Comparison of ENCODE assay signal across 23 mouse cellular contexts in genomic region chr12:51108044-51108443, GRCm38 (mm10).
DNase-seq lines count a peak whose midpoint lies in the region; ATAC-seq and TF ChIP-seq lines count a peak whose summit lies in the region.
"Had no signal": no experiment of that assay in that cellular context is flagged by ENCODE, and none has a peak within 500 bp of the region (broad histone marks: within the 10 kb centered on the region; RNA-seq: fewer than 3 reads in every experiment).

No protein-coding gene starts in this region.

- no peaks in the 10 kb centered on the region for H3K36me3 ChIP-seq in limb, embryonic 14.5 days (ENCODE audit: control insufficient read depth, insufficient read depth, low read length)
- no peaks in the 10 kb centered on the region for H3K36me3 ChIP-seq in limb, embryonic 10.5 days
- no peaks in the 10 kb centered on the region for H3K36me3 ChIP-seq in forebrain, embryonic 16.5 days (ENCODE audit: control insufficient read depth, insufficient read depth)
- H3K36me3 ChIP-seq: hindbrain, embryonic 15.5 days; intestine, embryonic 15.5 days; limb, embryonic 15.5 days; liver, embryonic 15.5 days had no signal

- H3K9ac ChIP-seq in limb, embryonic 14.5 days (ENCODE audit: low read depth, low read length, severe bottlenecking), result no peak overlapping the region
- H3K9ac ChIP-seq in forebrain, embryonic 16.5 days (replicated peaks; ENCODE audit: low read depth, low read length), result no peak overlapping the region
- H3K9ac ChIP-seq: hindbrain, embryonic 15.5 days; intestine, embryonic 15.5 days; limb, embryonic 15.5 days; liver, embryonic 15.5 days had no signal

- H3K9me3 ChIP-seq in limb, embryonic 14.5 days (ENCODE audit: control insufficient read depth, low read length), result no peaks in the 10 kb centered on the region
- H3K9me3 ChIP-seq in limb, embryonic 10.5 days (replicated peaks), result no peaks in the 10 kb centered on the region
- no peaks in the 10 kb centered on the region for H3K9me3 ChIP-seq in forebrain, embryonic 16.5 days (ENCODE audit: control insufficient read depth, low read length)
- H3K9me3 ChIP-seq: hindbrain, embryonic 15.5 days; intestine, embryonic 15.5 days; limb, embryonic 15.5 days; liver, embryonic 15.5 days had no signal

- ATAC-seq in frontal cortex, adult (ENCODE audit: low TSS enrichment), result peak; percentile 95
- no peak for ATAC-seq in limb, embryonic 14.5 days (ENCODE audit: low FRiP score, low read depth)
- ATAC-seq in forebrain, embryonic 16.5 days, result peak; percentile 85
- ATAC-seq: intestine, embryonic 15.5 days had no signal

- TF ChIP-seq POLR2A in limb, embryonic 14.5 days (IDR thresholded peaks at IDR 0.05; ENCODE audit: borderline replicate concordance, extremely low read depth, insufficient read depth, insufficient read length), result no peak

- no peak overlapping the region for H3K4me3 ChIP-seq in limb, embryonic 14.5 days (replicated peaks; ENCODE audit: low read length)
- H3K4me3 ChIP-seq in limb, embryonic 10.5 days, result no peak overlapping the region
- H3K4me3 ChIP-seq in forebrain, embryonic 16.5 days (replicated peaks; ENCODE audit: low read length), result no peak overlapping the region
- H3K4me3 ChIP-seq: heart, adult 2 months; hindbrain, embryonic 15.5 days; intestine, embryonic 15.5 days; limb, embryonic 15.5 days; liver, embryonic 15.5 days had no signal

- H3K4me2 ChIP-seq in limb, embryonic 14.5 days (replicated peaks; ENCODE audit: low read depth, low read length, severe bottlenecking), result no peak overlapping the region
- no peak overlapping the region for H3K4me2 ChIP-seq in forebrain, embryonic 16.5 days (ENCODE audit: low read length)
- H3K4me2 ChIP-seq: hindbrain, embryonic 15.5 days; intestine, embryonic 15.5 days; limb, embryonic 15.5 days; liver, embryonic 15.5 days; midbrain, embryonic 11.5 days had no signal

- H3K27ac ChIP-seq in limb, embryonic 14.5 days (replicated peaks; ENCODE audit: low read depth, low read length), result no peak overlapping the region
- no peak overlapping the region for H3K27ac ChIP-seq in limb, embryonic 10.5 days
- 0 out of 2 replicates have a peak overlapping the region, but pooled peaks have one; percentile 6 for H3K27ac ChIP-seq in forebrain, embryonic 16.5 days (ENCODE audit: low read length)
- H3K27ac ChIP-seq: heart, adult 2 months; hindbrain, embryonic 15.5 days; intestine, embryonic 15.5 days; limb, embryonic 15.5 days; liver, embryonic 15.5 days had no signal

- no peaks in the 10 kb centered on the region for H3K27me3 ChIP-seq in limb, embryonic 14.5 days (ENCODE audit: control insufficient read depth, insufficient read depth, low read length)
- H3K27me3 ChIP-seq in limb, embryonic 10.5 days (ENCODE audit: low read depth, poor library complexity, severe bottlenecking), result no peaks in the 10 kb centered on the region
- no peaks in the 10 kb centered on the region for H3K27me3 ChIP-seq in forebrain, embryonic 16.5 days (replicated peaks; ENCODE audit: control insufficient read depth, insufficient read depth, low read length)
- H3K27me3 ChIP-seq: hindbrain, embryonic 15.5 days; intestine, embryonic 15.5 days; limb, embryonic 15.5 days; liver, embryonic 15.5 days had no signal

- WGBS in limb, embryonic 14.5 days, result 85% methylated on average over 5 of the region's 5 CpGs
- WGBS in limb, embryonic 10.5 days, result 93% methylated on average over 5 of the region's 5 CpGs
- WGBS in forebrain, embryonic 16.5 days, result 64% methylated on average over 5 of the region's 5 CpGs

- H3K4me1 ChIP-seq in limb, embryonic 14.5 days (ENCODE audit: control insufficient read depth, insufficient read depth, low read length), result no peaks in the 10 kb centered on the region
- H3K4me1 ChIP-seq in limb, embryonic 10.5 days, result no peaks in the 10 kb centered on the region
- peaks cover 11% of the 10 kb centered on the region; the same call in 1 of the 2 replicates for H3K4me1 ChIP-seq in forebrain, embryonic 16.5 days (replicated peaks; ENCODE audit: control insufficient read depth, insufficient read depth, low read length)
- H3K4me1 ChIP-seq: intestine, embryonic 15.5 days; limb, embryonic 15.5 days; liver, embryonic 15.5 days had no signal

- DNase-seq in frontal cortex, postnatal 10 days (ENCODE audit: low spot score in 2 of 2), result no peak
- peak; percentile 14 for DNase-seq in limb, embryonic 14.5 days (ENCODE audit: low spot score)
- no peak for DNase-seq in limb, embryonic 10.5 days (ENCODE audit: low spot score)
- peak; percentile 80 for DNase-seq in brain, adult 2 months (ENCODE audit: low read depth, low spot score)
- no peak for DNase-seq in cerebellum, postnatal 10 days
- no peak for DNase-seq in adrenal gland, postnatal 14 days
- DNase-seq: B cell, adult 2 months; cerebellum, adult 9-11 months; embryo, embryonic 11 days; gastrocnemius, postnatal 25 days; heart, adult 2 months; heart, postnatal 36 days; kidney, adult 9 months; kidney, postnatal 4 days; right cerebral cortex, postnatal 4 days; thymus, postnatal 14 days had no signal

Comparison
In these comparisons a context has a peak if more than half of its experiments do, and no peak if none do; other contexts are left out.
1. DNase-seq: peak in limb, embryonic 14.5 days (single experiment) and brain, adult 2 months (single experiment); none in frontal cortex, postnatal 10 days (0 of 2), limb, embryonic 10.5 days (single experiment), cerebellum, postnatal 10 days (0 of 2) and adrenal gland, postnatal 14 days (single experiment).